Mouse (Mus musculus) liver, adult (tissue): ENCODE data around the gene Edrf1.

Experiments
- GATA4 ChIP-seq: IDR thresholded peaks from 2 replicates; pipeline ENCODE4 v1.6.1; 2014; ENCODE audit warnings: mild to moderate bottlenecking, low read length; ENCODE audit not compliant: insufficient replicate concordance

Gene Edrf1

DNA sequence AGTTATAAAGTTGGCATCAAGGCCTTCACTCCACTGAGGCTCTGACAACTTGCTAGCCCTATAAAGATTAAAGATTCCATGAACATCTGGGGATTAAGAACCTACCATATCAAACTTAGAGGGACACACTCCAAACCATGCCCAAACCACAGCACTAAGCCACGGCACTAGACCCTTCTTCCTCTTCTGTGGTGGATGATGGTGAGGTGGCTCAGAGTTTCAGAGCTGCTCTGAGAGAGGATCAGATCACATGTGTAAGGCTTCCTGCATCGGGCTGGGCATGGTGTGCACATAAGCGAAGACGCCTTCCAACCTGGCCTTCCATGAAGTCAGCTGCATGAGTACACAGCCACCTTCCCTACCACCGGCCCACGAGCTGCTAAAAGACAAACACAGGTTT is 47.4 kb downstream of the Edrf1 start:
- TF ChIP-seq GATA4 = no peak

DNA sequence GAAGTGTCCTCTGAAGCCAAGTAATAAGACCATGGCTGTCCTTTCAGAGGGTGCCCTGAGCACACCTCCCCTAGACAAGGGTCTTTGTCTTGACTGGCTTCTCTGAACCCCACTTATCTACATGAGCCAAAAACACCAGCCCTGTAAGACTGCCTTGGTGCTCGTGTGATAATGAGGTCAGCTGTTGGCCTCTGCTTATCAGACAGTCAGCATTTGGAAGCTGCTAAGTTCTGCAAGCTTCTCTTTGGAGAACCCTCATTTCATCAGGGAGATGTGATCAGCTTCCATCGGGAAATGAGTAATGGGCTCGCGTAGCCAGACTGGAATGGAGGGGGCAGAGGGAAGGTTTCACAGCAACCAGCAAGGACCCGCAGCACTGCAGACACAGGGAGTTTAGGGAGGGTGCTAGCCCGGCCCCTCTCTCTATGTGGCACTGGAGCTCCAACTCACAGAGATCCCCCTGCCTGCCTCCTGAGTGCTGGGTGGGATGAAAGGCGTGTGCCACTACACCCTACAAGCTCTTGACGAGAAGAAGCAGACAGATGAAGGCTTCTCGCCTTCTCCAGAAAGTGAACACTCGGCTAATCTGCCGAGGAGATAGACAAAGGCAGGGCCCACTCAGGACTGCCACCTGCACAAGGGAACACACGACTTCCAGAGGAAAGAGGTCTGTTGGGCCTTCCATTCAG is 60.8 kb downstream of the Edrf1 start:
- no peak for TF ChIP-seq GATA4

DNA sequence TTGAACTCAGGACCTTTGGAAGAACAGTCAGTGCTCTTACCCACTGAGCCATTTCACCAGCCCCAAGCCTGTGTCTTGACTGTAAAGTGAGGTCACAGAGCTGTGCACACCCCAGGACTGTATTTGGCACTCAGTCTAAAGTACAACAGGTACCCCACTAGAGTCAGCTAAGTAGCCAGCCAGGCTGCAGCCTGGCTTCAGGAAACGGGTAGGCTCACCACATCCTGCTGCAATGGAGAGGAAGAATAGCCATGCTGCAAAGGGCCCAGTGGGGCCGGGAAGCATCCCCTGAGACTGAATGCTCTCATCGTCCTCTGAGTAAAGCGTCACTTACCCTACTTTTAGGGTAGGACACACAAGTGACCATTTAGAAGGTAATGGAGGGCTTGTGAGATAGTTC is 62.5 kb downstream of the Edrf1 start:
- TF ChIP-seq GATA4 = no peak

DNA sequence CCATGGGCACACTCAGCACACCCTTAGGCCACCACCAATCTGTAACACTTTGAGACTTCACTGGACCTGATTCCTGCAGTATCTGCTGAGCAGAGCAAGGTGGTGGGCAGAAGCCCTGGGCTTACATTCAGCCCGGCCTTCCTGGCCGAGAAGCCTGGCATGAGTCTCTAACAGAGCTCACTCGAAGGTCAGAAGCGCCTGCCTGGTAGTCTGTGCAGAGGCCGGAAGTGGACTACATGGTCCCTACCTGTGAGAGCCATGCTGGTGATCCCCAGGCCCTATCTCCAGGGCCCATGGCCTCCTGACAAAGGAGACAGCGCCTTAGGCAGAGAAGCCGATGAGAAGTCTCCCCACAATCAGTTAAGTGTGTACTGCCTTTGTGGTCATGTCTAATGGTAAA is 64.0 kb downstream of the Edrf1 start:
- no peak for TF ChIP-seq GATA4

DNA sequence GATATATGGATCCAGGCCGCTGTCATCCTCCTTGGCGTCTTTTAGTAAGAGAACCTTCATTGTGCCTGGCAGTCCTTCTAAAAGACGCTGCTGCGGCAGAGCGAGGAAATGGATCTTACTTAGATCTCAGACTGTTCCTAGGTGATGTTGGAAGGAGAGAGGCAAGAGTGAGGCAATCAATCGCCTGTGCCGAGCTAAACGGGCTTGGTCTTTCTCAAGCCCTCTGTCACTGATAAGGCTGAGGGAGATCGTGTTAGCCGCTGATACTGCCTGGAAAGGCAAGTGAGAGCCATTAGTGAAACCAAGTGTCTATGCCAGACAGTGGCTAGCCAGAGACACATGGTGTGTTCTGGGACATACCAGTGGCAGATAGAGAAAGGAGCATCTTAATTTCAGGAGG is 65.0 kb downstream of the Edrf1 start:
- no peak for TF ChIP-seq GATA4

DNA sequence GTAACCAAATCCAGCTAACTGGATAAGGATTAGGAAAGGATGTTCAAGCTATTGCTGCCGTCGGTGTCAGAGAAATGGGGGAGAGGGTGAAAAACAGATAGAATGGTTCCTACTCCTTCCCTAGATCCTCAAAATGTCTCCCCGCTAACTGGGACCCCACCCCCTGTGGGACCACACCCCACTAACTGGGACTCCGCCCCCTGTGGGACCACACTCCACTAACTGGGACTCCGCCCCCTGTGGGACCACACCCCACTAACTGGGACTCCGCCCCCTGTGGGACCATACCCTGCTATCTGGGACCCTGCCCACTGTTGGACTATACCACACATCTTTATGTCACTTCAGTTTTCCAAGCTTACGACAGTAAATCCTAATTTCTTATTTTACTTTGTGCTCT is 66.6 kb downstream of the Edrf1 start:
- no peak for TF ChIP-seq GATA4

DNA sequence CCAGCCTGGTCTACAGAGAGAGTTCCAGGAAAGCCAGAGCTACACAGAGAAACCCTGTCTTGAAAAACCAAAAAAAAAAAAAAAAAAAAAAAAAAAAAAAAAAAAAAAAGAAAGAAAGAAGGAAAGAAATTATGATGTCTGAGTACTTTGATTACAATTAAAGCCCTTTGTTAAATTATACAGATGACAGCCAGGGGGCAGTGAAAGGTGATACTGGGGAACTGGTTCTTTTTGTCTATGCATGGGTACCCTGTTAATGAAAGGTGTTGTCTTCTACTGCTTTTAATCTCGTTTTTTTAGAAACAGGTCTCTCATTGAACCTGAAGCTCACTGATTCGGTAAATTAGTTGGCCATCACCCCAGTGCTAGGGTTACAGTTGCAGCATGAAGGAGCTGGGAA is 70.0 kb downstream of the Edrf1 start:
- TF ChIP-seq GATA4 = no peak

DNA sequence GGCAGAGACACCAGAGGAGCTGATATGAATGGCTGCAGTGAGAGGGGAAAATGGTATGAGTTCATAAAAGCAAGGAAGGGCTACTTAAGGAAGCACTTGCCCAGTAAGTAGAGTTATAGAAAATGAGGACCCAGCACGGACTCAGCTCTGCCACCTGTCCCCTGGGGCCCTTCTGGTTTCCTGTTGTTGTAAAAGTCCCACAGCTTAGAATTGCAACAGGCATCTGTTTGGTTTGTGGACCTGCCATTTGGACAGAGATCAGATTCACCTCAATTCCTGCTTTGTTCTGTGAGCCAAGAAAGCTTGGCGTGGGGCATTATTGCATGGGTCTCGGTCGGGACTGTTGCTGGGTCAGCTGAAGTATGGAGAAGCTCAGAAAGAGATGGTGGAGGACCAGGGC is 78.0 kb downstream of the Edrf1 start:
- no peak for TF ChIP-seq GATA4

DNA sequence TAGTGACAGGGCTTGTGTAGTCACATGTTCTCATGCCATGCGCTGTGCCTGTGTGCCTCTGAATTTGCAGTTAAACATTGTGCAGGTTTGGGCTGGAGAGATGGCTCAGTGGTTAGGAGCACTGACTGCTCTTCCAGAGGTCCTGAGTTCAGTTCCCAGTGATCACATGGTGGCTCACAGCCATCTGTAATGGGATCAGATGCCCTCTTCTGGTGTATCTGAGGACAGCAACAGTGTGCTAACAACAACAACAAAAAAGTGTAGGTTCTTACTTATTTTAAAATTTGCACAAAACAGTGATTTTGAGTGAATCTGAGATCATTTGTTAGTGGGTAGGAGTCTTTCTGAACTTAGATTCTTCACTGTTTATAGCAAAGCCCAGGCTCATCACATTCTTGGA is 81.2 kb downstream of the Edrf1 start:
- no peak for TF ChIP-seq GATA4

DNA sequence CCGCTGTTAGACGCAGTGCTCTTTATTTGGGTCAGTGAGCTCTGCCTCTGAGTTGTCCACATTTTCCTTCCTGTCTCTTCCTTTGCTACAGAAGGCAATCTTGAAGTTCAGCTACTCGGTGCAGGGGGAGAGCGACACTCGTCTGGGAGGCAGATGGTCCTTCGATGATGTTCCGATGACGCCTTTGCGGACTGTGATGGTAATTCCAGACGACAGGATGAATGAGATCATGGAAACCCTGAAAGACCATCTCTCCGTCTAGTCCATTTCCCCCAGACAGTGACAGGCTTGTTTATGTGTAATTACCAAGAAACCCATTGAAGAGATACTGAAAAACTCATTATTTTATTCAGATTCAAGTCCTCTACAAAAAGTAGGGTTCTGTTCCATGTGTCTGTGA is 83.3 kb downstream of the Edrf1 start:
- TF ChIP-seq GATA4 = no peak
